Mouse (Mus musculus) cortical plate, adult 2 months (tissue): Measurements from ENCODE around the gene Tspoap1.

Source experiments
- CTCF ChIP-seq: fragments of 200-500 bp; IDR thresholded peaks from 2 replicates; pipeline ENCODE4 v1.5.1; 2011; ENCODE audit warnings: mild to moderate bottlenecking, control low read depth, low read length; ENCODE audit not compliant: insufficient read depth; ENCODE audit errors: extremely low read depth
- POLR2A ChIP-seq: fragments of 200-500 bp; IDR thresholded peaks from 2 replicates; pipeline ENCODE4 v1.6.1; 2011; ENCODE audit warnings: mild to moderate bottlenecking, low read length, control low read depth; ENCODE audit not compliant: insufficient read depth; ENCODE audit errors: extremely low read depth

DNA sequence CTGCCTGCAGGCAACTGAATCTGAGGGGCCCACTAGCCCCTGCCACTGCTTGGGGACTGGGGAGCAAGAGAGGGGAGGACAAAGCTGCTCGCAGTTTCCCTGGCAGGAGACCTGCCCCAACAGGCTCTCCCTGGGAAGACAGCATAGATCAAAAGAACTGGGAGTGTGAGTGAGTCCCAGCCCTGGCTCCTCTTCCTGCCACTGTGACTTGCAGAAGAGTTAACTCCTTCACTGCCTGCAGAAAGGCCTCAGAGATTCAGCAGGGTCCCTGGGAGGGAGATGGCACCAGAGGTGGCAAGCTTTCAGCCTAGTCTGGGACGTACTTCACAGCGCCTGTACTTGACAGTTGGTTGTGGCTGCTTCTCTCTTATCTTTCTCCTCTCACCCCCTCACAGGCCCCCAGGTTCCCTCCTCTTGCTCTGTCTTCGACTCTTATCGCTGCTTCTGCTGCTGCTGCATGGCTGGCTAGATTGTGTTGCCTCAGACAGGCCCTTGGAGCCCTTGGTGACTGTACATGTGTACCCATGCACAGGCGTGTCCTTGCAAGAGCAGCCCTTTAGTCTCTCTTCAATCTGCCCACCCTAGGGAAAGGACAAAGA lies 34.3 kb upstream of the Tspoap1 start:
- TF ChIP-seq CTCF (no peak), POLR2A (no peak)
